Mouse (Mus musculus) 416B (cell line): ENCODE measurements around the gene Crybg1.
"Not testable (repeated sequence)": the region's sequence is repeated elsewhere in the genome, so short reads cannot be mapped to it uniquely, and the experiment has no call there.

Source experiments
- DNase-seq: peaks from one replicate; pipeline ENCODE4 v3.0.0; 2011; ENCODE audit warnings: low read depth

The Crybg1 gene

GRCm38 (mm10) chr10:44005677-44006641 is 142.7 kb downstream of the Crybg1 start:
- no peak for DNase-seq

- DNase-seq: no peak
Observed at GRCm38 (mm10) chr10:44004221-44004751, 144.4 kb downstream of the Crybg1 start.

GRCm38 (mm10) chr10:44003551-44004151 is 145.0 kb downstream of the Crybg1 start:
- DNase-seq: no peak

- DNase-seq: no peak
Observed at GRCm38 (mm10) chr10:44002995-44003524, 145.6 kb downstream of the Crybg1 start.

- DNase-seq: peak; percentile 38
Observed at GRCm38 (mm10) chr10:44002004-44002940, 146.4 kb downstream of the Crybg1 start.

GRCm38 (mm10) chr10:44000156-44000865 is 148.3 kb downstream of the Crybg1 start:
- no peak for DNase-seq

- DNase-seq: peak; percentile 76
Observed at GRCm38 (mm10) chr10:43998503-43999082, 150.1 kb downstream of the Crybg1 start.

- DNase-seq: no peak
Observed at GRCm38 (mm10) chr10:43998023-43998422, 150.6 kb downstream of the Crybg1 start.

- DNase-seq: no peak
Observed at GRCm38 (mm10) chr10:43997276-43997675, 151.4 kb downstream of the Crybg1 start.

- DNase-seq: peak; percentile 59
Observed at GRCm38 (mm10) chr10:43995858-43996650, 152.6 kb downstream of the Crybg1 start.

GRCm38 (mm10) chr10:43993198-43993597 is 155.5 kb downstream of the Crybg1 start:
- no peak for DNase-seq

GRCm38 (mm10) chr10:43992506-43992905 is 156.1 kb downstream of the Crybg1 start:
- DNase-seq: no peak

- no peak for DNase-seq
Observed at GRCm38 (mm10) chr10:43991268-43991667, 157.4 kb downstream of the Crybg1 start.

- no peak for DNase-seq
Observed at GRCm38 (mm10) chr10:43983866-43984265, 164.8 kb downstream of the Crybg1 start.

- no peak for DNase-seq
Observed at GRCm38 (mm10) chr10:43983241-43983640, 165.4 kb downstream of the Crybg1 start.

- no peak for DNase-seq
Observed at GRCm38 (mm10) chr10:43982470-43982869, 166.2 kb downstream of the Crybg1 start.

- DNase-seq: not testable (repeated sequence)
Observed at GRCm38 (mm10) chr10:43980742-43981141, 167.9 kb downstream of the Crybg1 start.

- no peak for DNase-seq
Observed at GRCm38 (mm10) chr10:43980080-43980479, 168.6 kb downstream of the Crybg1 start.

- no peak for DNase-seq
Observed at GRCm38 (mm10) chr10:43977353-43977752, 171.3 kb downstream of the Crybg1 start.

- DNase-seq: no peak
Observed at GRCm38 (mm10) chr10:43973244-43973643, 175.4 kb downstream of the Crybg1 start.
